Mouse (Mus musculus): ENCODE results near the gene Ephb6.
A peak's percentile ranks its signal among the peaks of the same experiment; 100 is the strongest.
"Not testable (repeated sequence)": the region's sequence is repeated elsewhere in the genome, so short reads cannot be mapped to it uniquely, and the experiment has no call there.

Gene Ephb6

DNA sequence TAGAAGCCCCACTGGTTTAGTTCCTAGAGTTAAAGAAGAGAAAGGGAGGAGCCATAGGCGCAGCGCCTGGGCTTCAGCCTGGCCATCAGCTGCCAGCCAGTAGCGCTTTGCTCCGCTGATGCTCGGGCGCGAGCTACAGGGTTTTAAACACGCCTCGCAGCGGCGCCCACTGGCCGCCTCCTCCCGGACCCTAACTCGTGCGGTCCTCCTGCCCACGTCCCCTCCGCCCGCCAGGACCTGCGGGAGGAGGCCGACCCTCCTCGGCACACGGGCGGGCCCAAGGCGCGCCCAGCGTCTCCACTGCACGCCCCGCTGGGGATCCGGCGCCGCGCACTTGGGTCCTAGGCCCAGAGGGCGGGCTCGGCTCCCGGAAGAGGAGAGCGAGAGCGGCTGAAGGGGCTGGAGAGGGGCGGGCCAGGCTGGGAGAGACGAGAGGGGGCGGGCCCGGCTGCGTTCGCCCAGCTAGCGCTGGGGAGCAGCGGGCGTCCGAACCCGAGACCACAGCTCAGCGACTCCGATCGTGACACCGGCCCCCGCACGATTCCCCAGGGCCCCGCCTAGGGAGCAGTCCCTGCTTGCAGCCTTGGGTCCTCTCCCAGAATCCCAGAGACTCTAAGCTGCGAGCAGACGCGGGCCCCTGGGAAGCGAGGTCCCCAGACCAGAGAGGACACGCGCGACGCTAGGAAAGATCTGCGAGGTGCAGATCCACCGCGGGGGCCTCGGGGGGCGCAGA, at the start of gene Ephb6:
Gene Ephb6, plus strand, starts transcription at position 422 of the 733 bp plus-strand sequence.
- DNase-seq (ENCODE audit: low spot score): peak; percentile 16

DNA sequence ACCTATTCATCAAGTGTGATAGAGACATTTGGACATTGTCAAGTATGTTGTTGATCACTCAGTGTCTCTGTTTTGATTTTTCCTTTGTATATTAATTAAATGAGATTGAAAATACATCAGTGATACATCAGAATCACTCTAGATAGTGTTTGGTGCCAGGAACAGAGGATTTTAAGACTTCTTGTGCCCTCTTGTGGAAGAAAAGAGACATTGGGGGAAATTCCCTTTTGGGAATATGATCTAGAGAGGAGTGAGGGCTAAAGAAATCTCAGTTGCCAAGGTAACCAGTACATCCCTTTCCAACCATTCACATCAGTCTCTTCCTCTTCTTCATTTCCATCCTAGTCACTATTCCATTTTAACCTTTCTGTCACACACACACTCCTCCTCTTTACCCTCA, 48.9 kb upstream of the Ephb6 start:
- DNase-seq (ENCODE audit: low spot score): peak; percentile 15

DNA sequence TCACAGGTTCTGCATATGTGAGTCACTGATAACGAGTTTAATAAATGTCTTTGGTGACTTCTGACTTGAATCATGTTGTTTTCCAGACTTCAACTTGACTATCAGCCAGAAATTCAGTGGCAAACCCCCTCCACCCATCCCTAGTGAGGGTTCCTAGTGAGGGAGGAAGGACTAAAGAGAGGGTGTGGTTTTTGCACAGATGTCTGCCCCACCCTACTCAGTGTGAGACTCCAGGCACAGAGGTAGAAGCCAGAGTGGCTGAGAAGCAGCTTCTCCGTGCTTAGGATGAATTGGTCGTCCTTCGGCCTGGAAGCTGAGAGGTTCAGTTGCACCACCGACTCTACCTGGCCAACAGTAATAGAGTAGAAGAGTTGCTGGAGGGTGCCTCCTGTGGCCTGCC, 47.8 kb upstream of the Ephb6 start:
- DNase-seq (ENCODE audit: low spot score): no peak

DNA sequence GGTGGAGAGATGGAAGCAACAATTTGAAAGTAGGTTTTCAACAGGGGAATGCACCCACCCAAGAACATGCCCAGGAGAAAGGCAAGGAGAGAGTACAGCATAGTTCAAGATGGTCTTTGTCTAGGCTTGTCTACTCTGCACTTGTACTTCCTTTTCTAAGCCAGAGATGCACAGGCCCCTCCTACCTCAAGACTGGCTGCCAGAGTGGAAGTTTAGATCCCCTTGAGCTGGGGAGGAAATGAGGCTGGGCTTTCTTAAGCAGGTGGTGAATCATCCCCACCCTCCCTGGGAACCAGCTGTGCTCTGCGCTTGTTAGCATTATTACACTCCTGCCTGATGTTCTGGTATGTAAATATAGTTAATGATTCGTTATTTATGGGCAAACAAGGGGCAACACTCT, 47.0 kb upstream of the Ephb6 start:
- no peak for DNase-seq (ENCODE audit: low spot score)

DNA sequence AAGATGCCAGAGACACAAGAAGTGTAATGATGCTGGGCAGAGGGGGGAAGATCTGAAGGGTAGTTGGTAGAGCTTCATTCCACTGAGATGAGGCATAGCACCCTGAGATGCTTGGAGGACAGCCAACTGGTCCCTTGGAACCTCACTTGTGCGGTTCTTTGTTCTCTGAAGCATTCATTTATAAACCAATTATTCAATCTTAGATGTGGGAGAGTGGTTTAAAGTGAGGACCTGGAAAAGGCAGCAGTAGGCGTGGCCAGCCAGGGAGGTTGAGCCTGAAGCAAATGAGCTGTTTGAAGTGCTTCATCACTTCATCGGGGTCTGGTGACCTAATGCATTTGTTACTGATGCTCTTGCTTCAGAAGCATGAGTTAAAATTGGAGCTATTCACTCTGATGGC, 46.0 kb upstream of the Ephb6 start:
- no peak for DNase-seq (ENCODE audit: low spot score)

DNA sequence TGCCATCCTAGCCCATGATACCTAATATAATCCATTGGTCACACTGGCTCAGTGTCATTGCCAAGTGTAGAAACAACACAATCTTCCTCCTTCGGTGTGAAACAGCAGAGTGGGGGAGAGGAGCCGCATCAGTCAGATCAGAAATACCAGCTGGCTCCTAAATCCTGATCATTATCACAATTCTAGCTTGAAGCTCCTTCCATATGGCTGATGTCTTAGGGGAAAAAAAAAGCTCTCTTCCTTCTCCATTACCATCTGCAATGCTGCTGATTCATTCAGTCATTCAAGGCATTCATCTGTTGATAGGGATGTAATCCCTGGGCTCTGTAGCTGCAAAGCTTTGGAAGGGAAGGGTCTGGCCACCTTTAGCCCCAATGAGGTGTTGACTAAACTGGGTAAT, 45.0 kb upstream of the Ephb6 start:
- no peak for DNase-seq (ENCODE audit: low spot score)

DNA sequence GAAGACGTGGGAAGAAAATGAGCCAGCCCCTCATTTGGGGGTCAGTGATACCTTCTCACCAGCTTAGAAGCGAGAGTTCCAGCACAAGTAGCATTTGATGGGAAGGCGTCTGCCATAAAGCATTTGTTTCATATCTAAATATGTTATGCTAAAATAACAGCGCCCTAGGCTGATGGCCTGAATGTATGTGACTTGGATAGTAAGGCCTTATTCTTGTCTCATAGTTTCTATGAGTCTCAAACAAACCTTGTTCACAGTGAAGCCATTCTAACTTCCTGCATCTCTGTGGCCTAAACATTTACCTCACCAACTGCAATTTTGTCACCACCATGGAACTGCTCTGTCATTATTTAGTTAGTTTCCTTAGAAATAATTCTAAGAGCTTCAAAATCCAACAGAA, 42.7 kb upstream of the Ephb6 start:
- no peak for DNase-seq (ENCODE audit: low spot score)

DNA sequence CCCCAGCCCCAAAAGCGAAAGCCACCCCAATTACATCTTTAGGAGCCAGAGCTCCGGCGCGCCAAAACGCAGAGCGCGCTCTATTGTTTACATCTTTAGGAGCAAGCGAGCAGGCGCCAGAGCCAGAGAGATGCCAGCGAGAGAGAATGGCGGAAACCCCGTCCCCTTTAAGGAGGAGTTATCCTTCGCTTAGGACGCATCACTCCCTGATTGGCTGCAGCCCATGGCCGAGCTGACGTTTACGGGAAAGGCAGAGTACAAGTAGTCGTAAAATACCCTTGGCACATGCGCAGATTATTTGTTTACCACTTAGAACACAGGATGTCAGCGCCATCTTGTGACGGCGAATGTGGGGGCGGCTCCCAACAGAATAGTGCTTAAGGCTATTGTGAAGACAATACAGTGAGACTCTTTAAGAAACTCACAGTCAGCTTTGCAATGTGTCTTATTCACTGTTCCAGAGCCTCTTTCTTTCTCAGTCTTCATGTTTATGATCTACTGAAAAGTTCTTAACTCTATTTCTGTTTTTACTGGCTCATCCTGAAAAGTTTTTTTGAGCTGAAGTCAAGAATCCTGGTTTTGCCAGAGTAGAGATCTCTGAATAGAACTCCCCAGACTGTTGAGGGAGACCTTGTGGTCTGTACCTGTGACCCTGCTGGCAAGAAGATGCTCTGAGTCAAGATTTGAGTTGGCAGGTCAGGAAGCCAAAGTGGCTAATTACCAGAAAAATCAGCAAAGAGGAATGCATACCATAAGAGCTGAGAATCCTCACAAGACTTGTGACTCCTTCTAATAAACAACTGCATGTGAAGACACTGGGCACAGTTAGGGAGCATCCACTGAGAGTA, 42.0 kb upstream of the Ephb6 start:
- DNase-seq (ENCODE audit: low spot score): not testable (repeated sequence)

DNA sequence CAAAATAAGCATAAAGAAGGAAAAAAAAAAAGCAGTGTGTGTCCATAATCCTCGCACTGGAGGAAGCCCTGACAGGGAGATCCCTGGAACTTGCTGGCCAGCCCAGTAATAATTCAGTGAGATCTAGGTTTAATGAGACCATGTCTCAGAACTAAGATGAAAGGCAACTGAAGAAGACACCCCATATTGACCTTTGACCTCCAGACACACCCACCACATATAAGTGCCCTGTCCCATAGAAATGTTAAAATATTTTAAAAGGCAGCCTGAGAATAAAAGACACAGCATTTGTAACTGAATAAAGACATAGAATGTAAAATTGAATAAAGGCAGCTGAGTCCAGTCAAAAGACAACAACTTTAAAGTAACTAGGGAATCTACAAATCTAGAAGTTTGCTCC, 40.0 kb upstream of the Ephb6 start:
- DNase-seq (ENCODE audit: low spot score): no peak

DNA sequence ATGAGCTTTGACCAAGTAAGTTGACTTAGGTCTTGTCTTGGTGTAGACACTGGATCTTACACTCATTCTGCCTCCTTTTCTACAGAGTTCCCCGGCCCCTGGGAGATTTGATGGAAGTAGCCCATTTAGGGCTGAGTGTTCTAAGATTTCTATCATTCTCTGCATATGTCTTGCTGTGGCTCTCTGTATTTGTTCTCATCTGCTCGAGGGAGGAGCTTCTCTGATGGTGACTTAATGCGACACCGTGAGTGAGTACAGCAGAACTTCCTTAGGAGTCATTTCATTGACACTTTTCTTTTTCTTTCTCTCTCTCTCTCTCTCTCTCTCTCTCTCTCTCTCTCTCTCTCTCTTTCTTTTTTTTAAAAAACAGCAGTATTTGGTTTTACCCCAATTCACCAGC, 38.3 kb upstream of the Ephb6 start:
- DNase-seq (ENCODE audit: low spot score): no peak

DNA sequence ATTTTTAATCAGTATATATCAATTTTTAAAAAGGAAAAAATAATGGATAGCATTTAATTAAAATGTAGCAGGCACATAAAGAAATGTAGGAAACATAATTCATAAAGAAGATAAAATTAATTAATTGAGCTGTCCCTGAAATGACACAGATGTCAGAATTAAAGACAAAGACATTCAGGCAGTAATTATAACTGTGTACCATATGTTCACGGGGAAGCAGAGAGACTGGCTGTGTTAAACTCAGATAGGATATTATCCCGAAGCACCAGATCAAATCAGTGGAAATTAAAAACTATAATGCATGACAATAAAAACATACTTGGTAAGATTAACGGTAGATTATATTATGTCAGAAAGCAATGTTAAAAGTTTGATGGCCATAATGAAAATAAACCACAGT, 36.2 kb upstream of the Ephb6 start:
- no peak for DNase-seq (ENCODE audit: low spot score)

DNA sequence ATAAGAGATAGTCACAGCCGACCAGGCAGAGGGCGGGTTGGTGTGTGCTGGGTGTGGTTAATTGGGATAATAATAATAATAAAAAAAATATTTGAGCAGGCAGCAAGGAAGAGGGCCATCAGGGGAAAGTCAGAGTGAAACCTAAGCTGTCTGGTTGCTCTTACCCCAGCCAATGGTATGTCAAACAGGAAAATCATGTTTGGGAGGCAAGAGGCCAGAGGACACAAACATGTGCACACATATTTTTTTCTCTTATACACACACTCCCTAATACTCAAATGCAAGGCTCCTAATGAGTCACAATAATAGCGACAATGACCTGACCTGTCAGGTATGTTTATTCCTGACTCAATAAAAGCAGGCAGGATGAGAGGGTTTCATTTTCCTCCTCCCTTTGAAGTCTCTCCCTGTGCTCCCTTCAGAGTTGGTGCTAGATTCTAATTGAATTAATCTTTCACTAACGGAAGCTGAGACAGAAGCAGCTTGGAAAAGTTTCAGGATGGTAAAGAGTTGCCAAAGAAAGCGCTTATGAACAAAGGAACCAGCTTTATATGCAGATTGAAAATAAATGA, 28.7 kb upstream of the Ephb6 start:
- DNase-seq (ENCODE audit: low spot score): no peak

DNA sequence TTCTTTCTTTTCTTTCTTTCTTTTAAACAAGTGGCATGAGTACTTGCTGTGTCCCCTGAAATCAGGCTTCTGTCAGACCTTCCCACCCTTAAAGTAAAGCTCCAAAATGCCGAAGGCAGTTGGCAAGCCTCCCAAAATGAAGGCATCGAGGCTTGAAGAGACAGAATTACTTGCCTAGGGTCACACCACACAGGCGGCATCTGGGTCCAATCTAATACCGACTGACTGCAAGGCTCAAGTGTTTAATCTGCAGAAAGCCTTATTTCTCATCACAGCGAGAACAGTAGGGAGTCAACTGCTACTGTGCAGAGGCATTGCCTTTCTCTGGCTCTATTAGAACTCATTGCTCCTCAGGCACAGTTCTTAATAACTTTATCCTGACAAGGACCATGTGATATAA, 28.0 kb upstream of the Ephb6 start:
- no peak for DNase-seq (ENCODE audit: low spot score)

DNA sequence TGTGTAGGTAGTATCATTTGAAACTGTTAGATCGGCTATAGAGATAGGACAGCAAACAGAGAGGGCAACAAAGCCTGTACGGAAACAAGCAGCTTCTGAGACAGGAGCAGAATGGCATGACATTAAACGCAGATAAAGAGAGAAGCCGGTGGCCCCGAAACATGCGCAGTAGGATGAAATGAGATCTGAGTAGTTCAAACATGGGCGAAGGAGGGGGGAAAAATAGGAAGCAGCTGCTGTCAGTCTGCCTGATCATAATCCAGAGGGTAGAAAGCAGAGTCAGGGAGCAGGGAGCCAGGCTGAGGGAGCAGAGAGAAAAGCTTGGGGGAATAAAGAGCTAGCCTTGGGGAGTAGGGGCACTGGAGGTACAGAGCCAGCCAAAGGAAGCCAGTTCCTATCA, 24.0 kb upstream of the Ephb6 start:
- DNase-seq (ENCODE audit: low spot score): no peak

DNA sequence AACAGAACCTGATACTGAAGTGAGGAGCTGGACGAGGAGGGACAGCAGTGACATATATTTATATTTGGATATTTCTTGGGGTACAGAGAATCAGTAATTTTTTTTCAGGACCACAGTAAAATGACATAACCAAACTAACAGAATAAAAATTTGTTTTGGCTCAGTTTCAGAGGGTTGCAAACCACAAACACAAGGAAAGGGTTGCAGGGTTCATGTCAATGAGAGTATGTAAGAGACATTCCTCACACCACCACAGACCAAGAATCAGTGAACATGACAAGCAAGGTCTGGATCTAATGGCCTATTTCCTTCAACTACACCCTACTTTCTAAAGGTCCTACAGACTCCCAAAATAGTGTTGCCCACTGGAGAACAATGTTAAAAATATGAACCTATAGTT, 23.1 kb upstream of the Ephb6 start:
- no peak for DNase-seq (ENCODE audit: low spot score)

DNA sequence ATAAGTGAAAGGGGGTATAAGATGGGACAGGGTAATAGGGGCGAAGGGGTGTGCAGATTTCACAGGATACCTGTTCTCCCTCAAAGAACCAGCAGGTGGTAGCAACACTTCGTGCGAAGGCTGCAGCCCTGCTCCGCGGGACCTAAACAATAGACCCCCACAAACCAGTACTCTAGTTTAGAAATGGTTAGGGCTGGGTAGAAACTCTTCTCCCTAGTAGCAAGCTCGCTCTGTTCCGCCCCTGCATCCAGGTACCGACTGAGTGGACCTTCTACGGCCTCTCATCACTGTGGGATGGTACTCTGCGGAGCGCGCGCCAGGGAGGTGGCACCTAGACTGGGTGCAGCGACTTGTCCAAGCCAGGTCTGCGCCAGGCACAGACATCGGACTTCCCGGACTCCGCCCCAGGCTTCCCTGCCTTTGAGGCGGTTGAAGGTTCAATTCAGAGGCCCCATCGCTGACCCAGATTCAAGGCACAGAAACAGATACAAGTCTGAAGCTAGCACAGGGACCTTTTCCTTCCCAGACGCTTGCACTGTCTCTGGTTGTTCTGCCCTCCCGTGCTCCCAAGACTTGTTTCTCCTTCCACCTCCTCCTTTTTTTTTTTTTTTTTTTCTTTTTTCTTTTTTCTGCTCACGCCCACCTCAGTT, 756 bp upstream of the Ephb6 start:
- DNase-seq (ENCODE audit: low spot score): no peak

DNA sequence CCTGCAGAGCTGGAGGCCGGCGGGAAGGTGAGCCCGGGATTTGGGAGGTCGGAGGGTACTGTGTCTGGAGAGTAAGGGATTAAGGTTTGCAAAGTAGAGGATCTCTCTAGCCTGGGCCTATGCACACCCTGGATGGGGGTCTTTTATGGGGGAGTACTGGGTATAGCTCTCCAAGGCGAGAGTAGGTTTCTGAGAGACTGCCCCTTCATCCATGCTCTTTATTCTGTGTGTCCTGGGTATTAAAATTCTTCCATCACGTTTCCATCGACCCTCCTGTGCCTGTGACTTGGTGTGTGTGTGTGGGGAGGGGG, 467 bp downstream of the Ephb6 start:
- no peak for DNase-seq (ENCODE audit: low spot score)

DNA sequence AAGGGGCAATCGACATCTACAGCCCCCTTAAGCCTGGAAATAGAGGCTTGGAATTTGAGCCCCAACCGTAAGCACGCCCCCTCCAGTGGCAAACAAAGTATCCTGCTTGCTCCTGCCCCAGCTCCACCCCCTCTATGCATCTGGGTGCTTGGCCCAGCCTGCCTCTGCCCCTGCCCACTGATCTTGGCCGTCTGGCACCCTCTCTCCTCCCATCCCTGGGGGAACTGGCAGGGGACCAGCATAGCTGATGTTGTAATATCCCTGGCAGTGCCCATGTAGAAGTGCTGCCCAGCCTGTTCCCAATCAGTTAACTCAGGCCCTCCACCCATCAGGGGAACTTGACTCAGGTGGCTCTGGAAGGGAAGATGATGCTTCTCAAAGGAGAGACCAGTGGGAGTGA, 932 bp downstream of the Ephb6 start:
- peak; percentile 26 for DNase-seq (ENCODE audit: low spot score)

DNA sequence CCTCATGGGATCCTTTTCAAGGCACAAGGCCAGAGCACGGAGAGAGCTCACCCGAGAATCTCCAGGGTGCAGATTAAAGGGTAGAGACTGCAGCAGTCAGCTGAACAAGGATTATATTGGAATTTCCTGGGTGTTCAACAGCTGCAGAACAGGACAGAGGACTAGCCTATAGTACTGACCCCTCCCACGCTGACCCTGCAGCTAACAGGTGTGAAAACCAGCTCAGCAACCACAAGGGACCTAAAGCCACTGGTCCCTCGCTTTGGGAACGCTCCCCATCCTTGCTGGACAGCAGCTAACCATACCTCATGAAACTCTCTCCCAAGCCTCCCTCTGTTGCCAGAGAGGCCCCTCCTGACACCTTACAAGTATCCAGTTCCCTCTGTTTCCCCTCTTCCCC, 2.4 kb downstream of the Ephb6 start:
- DNase-seq (ENCODE audit: low spot score): no peak

DNA sequence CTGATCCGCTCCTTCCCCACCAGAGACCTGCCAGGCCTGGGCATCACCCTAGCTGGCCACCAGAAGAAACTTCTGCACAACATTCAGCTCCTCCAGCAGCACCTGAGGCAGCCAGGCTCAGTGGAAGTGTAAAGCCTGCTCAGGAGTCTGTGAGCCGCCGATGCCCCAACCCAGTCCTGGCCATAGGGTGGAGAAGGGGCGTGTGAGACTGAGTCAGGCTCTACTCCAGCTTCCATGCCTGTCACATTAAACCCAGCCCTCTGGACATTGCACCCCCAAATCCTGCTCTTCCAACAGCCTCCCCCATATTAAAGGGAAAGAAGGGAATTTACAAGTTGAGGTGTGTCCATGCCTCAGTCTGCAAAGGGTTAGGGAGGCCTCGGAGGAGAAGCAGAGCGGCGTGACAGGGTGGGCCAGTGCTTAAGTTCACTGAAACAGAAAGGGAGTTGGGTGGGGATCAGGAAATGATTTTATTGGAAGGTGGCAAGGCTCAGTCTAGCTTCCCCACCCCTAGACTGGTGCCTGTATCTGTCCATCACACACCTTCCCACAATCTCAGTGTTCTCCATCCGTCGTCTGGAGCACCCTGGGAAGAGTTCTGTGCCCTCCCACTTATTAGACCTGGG, 15.0 kb downstream of the Ephb6 start:
- no peak for DNase-seq (ENCODE audit: low spot score)

DNA sequence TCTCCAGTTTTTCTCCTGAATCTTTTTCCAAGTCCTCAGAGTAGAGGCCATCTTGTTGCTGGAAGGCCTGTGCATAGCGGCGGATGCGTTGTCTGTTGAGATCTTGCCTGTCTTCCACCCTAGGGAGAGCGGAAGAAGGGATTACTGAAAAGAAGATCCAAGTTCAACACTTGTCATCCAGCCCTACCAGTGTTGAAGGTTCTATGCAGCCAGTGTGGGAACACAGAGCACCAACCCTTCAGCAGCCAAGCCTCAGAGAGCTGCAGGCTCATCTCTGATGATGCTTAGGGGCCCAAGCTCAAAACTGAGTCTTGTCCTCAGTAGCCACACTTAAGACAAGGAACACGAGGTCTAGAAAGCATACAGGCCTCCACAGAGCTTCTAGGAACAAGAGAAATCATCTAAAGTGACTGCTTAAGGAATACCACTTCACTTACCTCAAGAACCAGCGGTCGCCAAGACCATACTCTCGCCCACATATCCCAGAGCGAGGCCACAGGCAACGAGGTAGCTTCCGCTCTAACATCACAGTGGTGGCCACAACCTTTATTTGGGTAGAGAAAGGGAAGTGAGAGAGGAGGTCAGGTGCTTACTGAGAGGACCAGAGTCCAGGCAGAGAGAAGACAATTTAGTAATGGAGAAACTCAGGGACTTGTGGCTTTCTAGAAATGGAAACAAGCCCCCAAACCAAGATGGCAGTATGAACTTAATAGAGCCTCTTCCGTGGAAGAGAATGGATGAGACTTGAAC, 16.1 kb downstream of the Ephb6 start:
- no peak for DNase-seq (ENCODE audit: low spot score)

DNA sequence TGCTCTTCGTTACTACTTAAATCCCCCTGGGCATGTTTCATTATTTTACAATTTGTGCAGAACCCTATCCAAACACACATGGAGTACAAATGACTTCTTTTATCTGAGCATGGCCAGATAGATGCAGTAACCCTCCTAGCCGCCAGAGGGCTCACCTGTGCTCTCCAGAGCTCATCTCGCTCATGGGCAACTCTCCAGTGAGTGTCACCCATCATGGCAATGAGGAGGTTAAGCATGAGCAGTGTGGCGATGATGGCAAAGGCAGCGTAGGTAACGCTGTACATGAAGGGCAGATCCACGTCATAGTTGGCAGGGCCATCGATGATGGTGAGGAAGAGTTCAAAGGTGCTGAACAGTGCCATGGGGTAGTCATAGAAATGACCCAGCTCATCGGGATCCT, 17.4 kb downstream of the Ephb6 start:
- DNase-seq (ENCODE audit: low spot score): peak; percentile 15
